Mouse (Mus musculus) heart, embryonic 10.5 days (tissue): ENCODE data around the gene Rbms1. TPM values are rescaled to one million over a fixed set of nuclear protein-coding genes. Genes with fewer than 3 reads are reported as not detected.
"Not testable (repeated sequence)": the region's sequence is repeated elsewhere in the genome, so short reads cannot be mapped to it uniquely, and the experiment has no call there.

Source experiments
- DNase-seq: peaks from one replicate; pipeline ENCODE4 v3.0.0-alpha.2; 2017; ENCODE audit warnings: low spot score
- H3K27ac ChIP-seq: fragments of 300-500 bp; sonication (generic); 2 replicates; pipeline ENCODE4 v1.5.1; 2016; ENCODE audit warnings: mild to moderate bottlenecking
- H3K27me3 ChIP-seq: fragments of 300-500 bp; sonication (generic); 2 replicates; pipeline ENCODE4 v1.6.1; 2016; ENCODE audit warnings: mild to moderate bottlenecking; ENCODE audit not compliant: poor library complexity, insufficient read depth, severe bottlenecking
- H3K36me3 ChIP-seq: fragments of 300-500 bp; sonication (generic); 2 replicates; pipeline ENCODE4 v1.6.1; 2016; ENCODE audit warnings: mild to moderate bottlenecking, moderate library complexity
- H3K4me1 ChIP-seq: fragments of 300-500 bp; sonication (generic); 2 replicates; pipeline ENCODE4 v1.6.1; 2016; ENCODE audit warnings: mild to moderate bottlenecking
- H3K4me3 ChIP-seq: fragments of 300-500 bp; sonication (generic); 2 replicates; pipeline ENCODE4 v1.5.1; 2016; ENCODE audit warnings: mild to moderate bottlenecking, moderate library complexity
- H3K9me3 ChIP-seq: fragments of 300-500 bp; sonication (generic); 2 replicates; pipeline ENCODE4 v1.6.1; 2016; ENCODE audit warnings: mild to moderate bottlenecking, moderate library complexity
- WGBS: fragments of 180-500 bp; shearing (Covaris S2); methylation state at CpG from one replicate; pipeline ENCODE4 v1.1.7; 2016; 5-methylcytosine and 5-hydroxymethylcytosine counted together
- polyA plus RNA-seq: library from polyadenylated mRNA; unstranded; fragments of >200 nt; fragmentation: Nextera tagmentation; extraction: Ambion mirVana; gene quantifications from 2 replicates; pipeline ENCODE4 v1.2.1, GENCODE M21; 2016

Gene Rbms1
- polyA plus RNA-seq, 1 experiment from 2014 or later, result 146 TPM

- H3K4me3 ChIP-seq, result no peak overlapping the region
- WGBS, result 86% methylated on average over 8 of the region's 8 CpGs
- peaks cover 26% of the 10 kb centered on the region for H3K4me1 ChIP-seq
- DNase-seq, result no peak
- no peaks in the 10 kb centered on the region for H3K9me3 ChIP-seq
- no peaks in the 10 kb centered on the region for H3K27me3 ChIP-seq
- H3K27ac ChIP-seq, result no peak overlapping the region
- 0 out of 2 replicates have a peak, but pooled peaks cover 3% of the 10 kb centered on the region for H3K36me3 ChIP-seq
These were observed 130.7 kb downstream of the Rbms1 start for GRCm38 (mm10) chr2:60832254-60832653.

- H3K9me3 ChIP-seq, H3K27ac ChIP-seq, H3K4me3 ChIP-seq, H3K36me3 ChIP-seq, DNase-seq, H3K27me3 ChIP-seq: not testable (repeated sequence)
- peaks cover 26% of the 10 kb centered on the region for H3K4me1 ChIP-seq
- 65% methylated on average over 1 of the region's 1 CpGs for whole genome bisulfite sequencing
These were observed 132.5 kb downstream of the Rbms1 start for GRCm38 (mm10) chr2:60830464-60830863.

GRCm38 (mm10) chr2:60828908-60829462 is 134.0 kb downstream of the Rbms1 start:
- H3K36me3 ChIP-seq, result no peaks in the 10 kb centered on the region
- 93% methylated on average over 10 of the region's 10 CpGs for WGBS
- no peak overlapping the region for H3K27ac ChIP-seq
- H3K4me3 ChIP-seq, result no peak overlapping the region
- no peaks in the 10 kb centered on the region for H3K9me3 ChIP-seq
- DNase-seq, result no peak
- peaks cover 23% of the 10 kb centered on the region for H3K4me1 ChIP-seq
- H3K27me3 ChIP-seq, result no peaks in the 10 kb centered on the region

- H3K4me3 ChIP-seq, result no peak overlapping the region
- H3K4me1 ChIP-seq, result peaks cover 21% of the 10 kb centered on the region
- 73% methylated on average over 5 of the region's 5 CpGs for WGBS
- H3K9me3 ChIP-seq, result no peaks in the 10 kb centered on the region
- H3K27ac ChIP-seq, result 0 out of 2 replicates have a peak overlapping the region, but pooled peaks have one; percentile 49
- no peak for DNase-seq
- H3K36me3 ChIP-seq, result no peaks in the 10 kb centered on the region
- H3K27me3 ChIP-seq, result no peaks in the 10 kb centered on the region
These were observed 135.9 kb downstream of the Rbms1 start for GRCm38 (mm10) chr2:60827152-60827428.

- H3K9me3 ChIP-seq, result no peaks in the 10 kb centered on the region
- peaks cover 26% of the 10 kb centered on the region for H3K4me1 ChIP-seq
- H3K4me3 ChIP-seq, result no peak overlapping the region
- DNase-seq, result no peak
- H3K27me3 ChIP-seq, result no peaks in the 10 kb centered on the region
- 0 out of 2 replicates have a peak overlapping the region, but pooled peaks have one; percentile 49 for H3K27ac ChIP-seq
- no peaks in the 10 kb centered on the region for H3K36me3 ChIP-seq
- 72% methylated on average over 11 of the region's 11 CpGs for WGBS
These were observed 136.4 kb downstream of the Rbms1 start for GRCm38 (mm10) chr2:60826406-60827151.

GRCm38 (mm10) chr2:60825690-60826089 is 137.3 kb downstream of the Rbms1 start:
- Histone ChIP-seq H3K36me3 (no peaks in the 10 kb centered on the region), H3K4me3 (no peak overlapping the region), H3K27ac (no peak overlapping the region), H3K27me3 (no peaks in the 10 kb centered on the region), H3K4me1 (peaks cover 31% of the 10 kb centered on the region), H3K9me3 (no peaks in the 10 kb centered on the region)
- 77% methylated on average over 4 of the region's 4 CpGs for WGBS
- no peak for DNase-seq

GRCm38 (mm10) chr2:60821635-60822034 is 141.4 kb downstream of the Rbms1 start:
- Histone ChIP-seq H3K36me3 (no peaks in the 10 kb centered on the region), H3K27me3 (no peaks in the 10 kb centered on the region), H3K4me3 (no peak overlapping the region), H3K27ac (no peak overlapping the region), H3K4me1 (peaks cover 26% of the 10 kb centered on the region), H3K9me3 (no peaks in the 10 kb centered on the region)
- WGBS, result 62% methylated on average over 3 of the region's 3 CpGs
- no peak for DNase-seq

GRCm38 (mm10) chr2:60818632-60819031 is 144.4 kb downstream of the Rbms1 start:
- Histone ChIP-seq H3K4me1 (peaks cover 22% of the 10 kb centered on the region), H3K9me3 (no peaks in the 10 kb centered on the region), H3K27me3 (no peaks in the 10 kb centered on the region), H3K27ac (no peak overlapping the region), H3K4me3 (no peak overlapping the region), H3K36me3 (no peaks in the 10 kb centered on the region)
- WGBS, result 47% methylated on average over 2 of the region's 2 CpGs
- no peak for DNase-seq

- Histone ChIP-seq H3K4me1 (peaks cover 27% of the 10 kb centered on the region), H3K9me3 (no peaks in the 10 kb centered on the region), H3K4me3 (no peak overlapping the region), H3K27ac (no peak overlapping the region), H3K36me3 (no peaks in the 10 kb centered on the region), H3K27me3 (no peaks in the 10 kb centered on the region)
- 51% methylated on average over 2 of the region's 2 CpGs for WGBS
- DNase-seq, result no peak
These were observed 146.7 kb downstream of the Rbms1 start for GRCm38 (mm10) chr2:60816307-60816706.

- WGBS, result 90% methylated on average over 6 of the region's 6 CpGs
- H3K4me3 ChIP-seq, result no peak overlapping the region
- H3K27ac ChIP-seq, result no peak overlapping the region
- no peaks in the 10 kb centered on the region for H3K9me3 ChIP-seq
- no peaks in the 10 kb centered on the region for H3K27me3 ChIP-seq
- H3K36me3 ChIP-seq, result peaks cover 2% of the 10 kb centered on the region
- no peak for DNase-seq
- peaks cover 31% of the 10 kb centered on the region for H3K4me1 ChIP-seq
These were observed 148.2 kb downstream of the Rbms1 start for GRCm38 (mm10) chr2:60814788-60815187.

GRCm38 (mm10) chr2:60812949-60813348 is 150.0 kb downstream of the Rbms1 start:
- H3K36me3 ChIP-seq, result peaks cover 5% of the 10 kb centered on the region
- H3K27ac ChIP-seq, result no peak overlapping the region
- DNase-seq, result no peak
- no peaks in the 10 kb centered on the region for H3K9me3 ChIP-seq
- no peak overlapping the region for H3K4me3 ChIP-seq
- H3K27me3 ChIP-seq, result no peaks in the 10 kb centered on the region
- WGBS, result 91% methylated on average over 12 of the region's 12 CpGs
- peaks cover 46% of the 10 kb centered on the region for H3K4me1 ChIP-seq

- H3K4me3 ChIP-seq, result no peak overlapping the region
- H3K9me3 ChIP-seq, result no peaks in the 10 kb centered on the region
- peak overlapping the region; percentile 63 for H3K27ac ChIP-seq
- peaks cover 53% of the 10 kb centered on the region for H3K4me1 ChIP-seq
- peaks cover 5% of the 10 kb centered on the region for H3K36me3 ChIP-seq
- DNase-seq, result no peak
- no peaks in the 10 kb centered on the region for H3K27me3 ChIP-seq
These were observed 152.4 kb downstream of the Rbms1 start for GRCm38 (mm10) chr2:60810617-60811016.

- 67% methylated on average over 7 of the region's 7 CpGs for WGBS
- H3K36me3 ChIP-seq, result peaks cover 5% of the 10 kb centered on the region
- DNase-seq, result no peak
- H3K4me1 ChIP-seq, result peaks cover 64% of the 10 kb centered on the region
- H3K4me3 ChIP-seq, result no peak overlapping the region
- H3K9me3 ChIP-seq, result no peaks in the 10 kb centered on the region
- H3K27ac ChIP-seq, result peak overlapping the region; percentile 73
- H3K27me3 ChIP-seq, result no peaks in the 10 kb centered on the region
These were observed 153.5 kb downstream of the Rbms1 start for GRCm38 (mm10) chr2:60809441-60809921.
